Mouse (Mus musculus) cerebellum, postnatal 36 days (tissue): ENCODE results near the gene Scn4a.

ENCODE experiments used
- DNase-seq, 2 experiments: peaks; one replicate each; pipeline ENCODE4 v3.0.0; 2021 to 2022; ENCODE audit warnings: mixed read lengths in 2 of 2

Gene Scn4a

DNA sequence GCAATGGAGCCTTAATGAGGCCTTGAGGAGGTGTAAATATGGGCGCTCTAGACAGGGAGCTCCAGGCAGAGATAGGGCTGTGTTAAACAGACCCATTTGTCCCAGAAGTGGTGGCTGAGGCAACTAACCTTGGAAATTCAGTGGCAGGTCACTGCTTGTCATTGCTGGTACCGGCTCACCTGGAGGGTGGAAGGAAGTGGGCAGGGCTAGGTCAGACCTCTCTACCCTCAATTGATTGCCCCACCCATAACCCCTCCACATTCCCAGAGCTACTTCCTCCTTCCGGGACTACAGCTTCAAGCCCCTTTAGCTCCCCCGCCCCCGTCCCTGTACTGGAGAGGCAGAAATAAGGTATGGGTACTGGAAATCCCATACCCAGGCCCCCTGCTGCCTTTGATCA is 39.6 kb downstream of the Scn4a start:
- no peak for DNase-seq

DNA sequence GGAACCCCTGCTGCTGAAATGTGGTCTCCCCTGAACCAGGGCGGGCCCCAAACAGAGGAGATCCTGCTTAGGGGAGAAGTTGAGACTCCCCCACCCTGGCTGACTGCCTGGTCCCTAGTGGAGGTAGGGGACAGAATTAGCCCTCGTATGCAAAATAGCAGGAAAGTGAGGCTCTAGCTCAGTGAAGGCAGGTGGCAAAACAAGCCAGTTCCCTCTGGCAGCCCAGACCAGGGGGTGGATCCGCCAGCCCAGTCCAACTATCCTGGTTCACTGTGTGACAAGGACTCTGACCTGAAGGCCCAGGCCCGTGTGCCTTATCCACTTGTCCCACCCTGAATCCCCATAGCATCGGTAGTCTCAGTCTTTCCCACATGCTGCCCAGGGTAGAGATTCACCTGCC is 43.0 kb downstream of the Scn4a start:
- no peak for DNase-seq

DNA sequence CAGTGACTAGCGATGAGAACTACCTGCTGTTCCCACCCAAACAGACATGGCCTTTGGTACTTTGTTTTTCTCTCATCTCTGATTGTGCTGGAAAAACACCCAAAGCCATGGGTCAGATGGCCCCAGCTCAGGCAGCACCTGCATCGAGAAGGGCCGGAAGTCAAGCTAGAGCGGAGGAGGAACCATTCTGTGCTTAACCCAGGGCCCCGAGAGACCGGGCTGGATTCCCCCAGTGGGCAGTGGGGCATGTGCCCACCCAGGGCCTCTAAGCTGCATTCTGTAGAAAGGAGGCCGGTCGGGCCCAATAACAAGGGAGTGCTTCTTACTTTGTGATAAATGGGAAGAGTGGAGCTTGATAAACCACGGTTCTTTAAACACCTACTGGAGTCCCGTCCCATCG is 44.9 kb downstream of the Scn4a start:
- no peak for DNase-seq

- DNase-seq: no peak
Measured at GRCm38 (mm10) chr11:106307432-106307831, 45.7 kb downstream of the Scn4a start.

- no peak for DNase-seq
Measured at GRCm38 (mm10) chr11:106306758-106307157, 46.3 kb downstream of the Scn4a start.

DNA sequence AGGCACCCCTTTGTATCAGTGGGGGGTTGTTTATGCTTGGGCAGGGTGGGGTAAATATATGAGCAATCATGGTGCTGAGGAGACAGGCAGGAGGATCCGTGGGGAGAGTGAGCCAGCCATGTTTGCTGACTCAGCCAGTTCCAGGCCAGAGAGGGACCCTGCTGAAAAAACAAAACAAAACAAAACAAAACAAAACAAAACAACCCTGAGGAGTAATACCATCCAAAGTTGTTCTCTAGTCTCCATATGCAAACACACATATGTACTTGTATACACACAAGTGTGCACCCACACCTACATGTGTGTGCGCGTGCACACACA is 47.1 kb downstream of the Scn4a start:
- DNase-seq: no peak

DNA sequence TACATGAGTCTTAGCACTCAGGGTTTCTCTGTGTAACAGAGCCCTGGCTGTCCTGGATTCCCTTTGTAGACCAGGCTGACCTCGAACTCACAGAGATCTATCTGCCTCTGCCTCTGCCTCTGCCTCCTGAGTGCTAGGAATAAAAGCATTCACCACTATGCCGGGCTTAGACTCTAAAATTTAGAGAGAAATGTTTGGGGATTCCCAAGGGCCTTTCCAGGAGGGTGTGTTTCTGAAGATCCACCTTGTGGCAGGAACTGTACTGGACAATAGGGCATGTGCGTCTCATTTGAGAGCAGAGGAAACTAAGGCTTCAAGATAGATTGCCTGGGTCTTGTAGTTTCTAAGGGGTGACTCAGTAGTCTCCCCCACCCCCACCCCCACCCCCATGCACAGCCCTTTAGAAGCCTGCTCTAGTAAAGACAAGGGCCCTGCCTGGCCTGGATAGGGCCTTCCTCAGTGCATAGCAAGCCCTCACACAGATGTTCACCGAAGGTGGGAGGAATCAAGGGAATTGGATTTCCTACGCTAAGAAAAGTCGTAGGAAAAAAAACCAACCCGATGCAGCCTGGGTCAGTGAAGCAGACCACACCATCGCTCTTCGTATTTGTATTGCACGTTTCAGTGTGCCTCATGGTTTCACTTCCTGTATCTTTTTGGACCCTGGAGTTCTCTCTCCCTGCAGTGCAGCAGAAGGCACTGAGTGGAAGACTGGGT is 47.6 kb downstream of the Scn4a start:
- no peak for DNase-seq

DNA sequence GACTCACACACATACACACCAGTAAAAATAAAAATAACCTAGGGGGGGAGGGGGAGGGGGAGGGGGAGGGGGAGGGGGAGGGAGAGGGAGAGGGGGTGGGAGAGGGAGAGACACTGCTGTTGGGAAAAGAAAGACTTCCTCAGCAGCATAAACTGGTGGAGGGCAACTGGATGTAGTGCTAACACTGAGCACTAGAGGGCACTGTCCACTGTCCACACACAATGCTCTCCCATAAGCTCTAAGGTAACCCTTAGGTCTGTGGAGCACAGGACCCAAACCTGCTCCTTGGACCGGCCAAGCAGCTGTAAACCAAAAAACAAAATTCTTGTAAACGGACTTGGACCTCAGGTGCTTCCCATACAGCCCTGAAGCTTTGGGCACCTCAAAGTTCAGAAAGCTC is 50.5 kb downstream of the Scn4a start:
- DNase-seq: peak; percentile 70 to 76

- no peak for DNase-seq
Measured at GRCm38 (mm10) chr11:106301765-106302164, 51.3 kb downstream of the Scn4a start, which contains the start of gene Gh. Gene Gh (minus strand): TSS chr11:106301865.

GRCm38 (mm10) chr11:106291861-106292260 is 61.2 kb downstream of the Scn4a start:
- peak; percentile 82 to 83 for DNase-seq

DNA sequence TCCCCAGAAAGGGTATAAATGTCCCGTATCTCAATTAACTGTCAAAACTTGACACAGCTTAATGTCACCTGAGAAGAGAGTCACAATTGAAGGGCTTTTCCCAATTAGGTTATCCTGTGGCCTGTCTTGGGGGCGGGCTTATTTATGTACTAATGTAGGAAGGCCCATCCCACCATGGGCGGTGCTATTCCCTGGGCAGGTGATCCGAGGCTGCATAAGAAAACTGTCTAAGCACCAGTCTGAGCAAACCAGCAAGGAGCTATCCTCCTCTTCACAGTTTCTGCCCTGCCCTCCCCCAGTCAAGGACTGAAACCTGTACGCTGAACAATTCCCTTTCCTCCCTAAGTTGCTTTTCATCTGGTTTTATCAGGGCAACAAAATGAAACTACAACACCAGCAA is 62.7 kb downstream of the Scn4a start:
- DNase-seq: no peak

GRCm38 (mm10) chr11:106289369-106289768 is 63.7 kb downstream of the Scn4a start:
- peak; percentile 94 to 95 for DNase-seq

- DNase-seq: peak; percentile 80 to 83
Measured at GRCm38 (mm10) chr11:106286987-106287386, 66.1 kb downstream of the Scn4a start.

GRCm38 (mm10) chr11:106286206-106286605 is 66.9 kb downstream of the Scn4a start:
- DNase-seq: peak in 1 of 2 experiments; percentile 35

DNA sequence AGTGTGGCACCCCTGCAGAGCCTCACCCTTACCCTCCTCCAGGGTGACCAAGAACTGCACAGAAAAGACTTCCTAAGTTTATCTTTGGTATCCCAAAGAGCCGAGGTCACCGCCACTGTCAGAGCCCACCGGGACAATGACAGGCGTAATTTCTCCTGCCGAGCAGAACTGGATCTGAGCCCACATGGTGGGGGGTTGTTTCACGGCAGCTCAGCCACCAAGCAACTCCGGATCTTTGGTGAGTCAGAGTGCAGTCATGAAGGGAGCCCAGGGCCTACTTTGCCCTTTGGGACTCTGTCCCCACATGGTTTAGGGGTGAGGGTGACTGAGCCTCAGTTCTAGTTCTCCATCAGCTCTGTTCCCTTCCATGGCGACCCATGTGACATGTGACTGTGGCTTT is 69.0 kb downstream of the Scn4a start:
- no peak for DNase-seq

- peak in 1 of 2 experiments; percentile 42 for DNase-seq
Measured at GRCm38 (mm10) chr11:106283371-106283770, 69.7 kb downstream of the Scn4a start.

- DNase-seq: no peak
Measured at GRCm38 (mm10) chr11:106282452-106282851, 70.6 kb downstream of the Scn4a start.

DNA sequence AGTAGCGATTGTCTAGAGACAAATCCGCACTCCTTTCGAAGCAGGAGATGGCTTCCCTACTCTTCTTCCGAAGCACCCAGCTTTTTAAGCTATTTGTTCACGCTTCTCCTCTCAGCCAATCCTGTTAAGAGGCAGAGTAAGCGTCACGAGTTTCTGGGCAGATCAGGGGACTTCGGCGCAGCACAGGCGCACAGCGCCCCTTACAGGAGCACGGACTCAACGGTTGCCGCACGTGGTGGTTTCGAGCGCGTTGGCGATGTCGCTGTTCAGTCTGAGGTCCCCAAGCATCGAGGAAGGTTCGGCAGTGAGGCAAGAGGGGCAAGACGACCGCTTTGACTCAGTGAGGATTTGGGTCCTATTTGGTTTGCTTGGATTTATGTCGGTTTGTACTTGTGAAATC is 76.6 kb downstream of the Scn4a start, which contains the start of gene Tcam1:
Gene Tcam1, plus strand, starts transcription at position 219 of the 400 bp plus-strand sequence.
- DNase-seq: peak; percentile 95 to 97

DNA sequence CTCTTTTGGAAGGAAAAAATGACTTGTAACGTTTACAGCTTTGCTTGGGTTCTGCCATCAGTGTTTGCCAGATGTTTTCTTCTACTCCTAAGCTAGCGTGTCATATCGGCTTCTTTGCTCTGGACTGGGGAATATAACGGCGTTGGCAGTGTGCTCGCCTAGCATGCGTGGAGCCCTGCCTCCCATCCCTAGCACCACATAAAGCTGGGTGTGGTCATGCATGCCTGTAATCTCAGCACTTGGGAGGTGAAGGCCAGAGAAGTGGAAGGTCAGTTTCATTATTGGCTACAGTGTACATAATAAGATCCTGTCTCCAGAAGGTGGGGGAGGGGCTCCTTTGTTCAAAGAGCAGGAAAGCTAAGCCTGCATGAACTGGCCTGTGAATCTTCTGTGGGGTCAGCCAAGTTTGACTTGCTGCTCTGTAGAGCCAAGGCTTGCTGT is 78.1 kb downstream of the Scn4a start:
- DNase-seq: no peak

GRCm38 (mm10) chr11:106274374-106274773 is 78.7 kb downstream of the Scn4a start:
- DNase-seq: no peak

GRCm38 (mm10) chr11:106273811-106274210 is 79.3 kb downstream of the Scn4a start:
- no peak for DNase-seq

DNA sequence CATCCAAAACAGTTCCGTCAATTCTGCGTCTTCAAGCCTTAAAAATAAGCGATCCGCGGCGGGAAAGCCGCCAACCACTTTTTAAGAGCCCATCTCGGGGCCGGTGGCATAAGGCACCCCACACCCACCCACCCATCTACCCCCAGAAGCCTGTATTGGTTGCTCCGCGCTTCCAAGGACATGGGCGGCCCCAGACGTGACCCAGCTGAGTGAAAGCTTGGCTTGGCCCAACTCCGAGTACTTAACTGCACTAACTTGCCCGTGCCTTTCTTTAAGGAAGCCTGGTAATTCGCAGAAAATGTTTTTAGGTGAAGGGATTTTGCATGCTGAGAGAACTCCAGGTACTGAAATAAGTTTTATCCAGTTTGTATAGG is 79.8 kb downstream of the Scn4a start:
- no peak for DNase-seq

DNA sequence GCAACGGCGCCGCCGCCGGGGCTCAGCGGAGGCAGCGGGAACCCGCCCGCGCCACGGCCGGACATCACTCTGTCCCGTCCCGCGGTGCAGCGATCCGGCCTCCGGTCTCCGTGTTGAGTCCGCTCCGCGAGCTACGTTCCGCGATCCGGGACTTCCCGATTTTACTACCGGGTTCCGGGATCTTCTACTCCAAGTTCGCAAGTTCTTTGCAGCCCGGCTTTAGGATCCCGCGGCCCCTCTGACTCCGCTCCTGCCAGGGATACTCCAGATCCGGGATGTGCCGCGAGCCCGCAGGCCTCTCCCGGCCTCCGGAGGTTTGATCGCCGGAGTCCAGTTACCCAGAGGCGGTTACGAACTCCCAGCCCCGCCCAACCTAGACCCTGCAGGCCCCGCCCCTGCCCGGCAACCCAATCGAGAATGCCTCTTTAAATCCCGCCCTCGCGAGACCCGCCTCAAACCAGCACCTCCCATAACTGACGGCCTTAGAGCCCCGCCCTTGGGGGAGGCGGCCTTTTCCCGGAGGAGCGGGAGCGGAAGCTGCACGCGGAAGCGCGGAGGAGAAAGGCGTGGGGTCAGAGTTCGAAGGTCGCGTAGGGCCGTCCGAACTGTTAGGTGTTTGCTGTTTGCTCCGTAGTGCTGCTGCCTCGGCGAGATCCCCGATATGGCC is 80.3 kb downstream of the Scn4a start, which contains the start of gene Smarcd2:
Gene Smarcd2, minus strand, starts transcription at position 329 of the 667 bp plus-strand sequence.
- DNase-seq: peak; percentile 98 to 99
